Mouse (Mus musculus) megakaryocyte, embryonic 14.5 days (primary cell): ENCODE data around the gene Foxc2. TPM values are rescaled to one million over a fixed set of nuclear protein-coding genes. Genes with fewer than 3 reads are reported as not detected.

ENCODE experiments used
- H3K27me3 ChIP-seq: replicated peaks from 2 replicates; pipeline ENCODE3; 2012; ENCODE audit warnings: inconsistent platforms
- H3K36me3 ChIP-seq: replicated peaks from 2 replicates; pipeline ENCODE3; 2012; ENCODE audit warnings: low read length, inconsistent platforms, mixed read lengths
- H3K4me1 ChIP-seq: 2 replicates; pipeline ENCODE4 v1.6.1; 2012; ENCODE audit warnings: inconsistent platforms
- H3K4me3 ChIP-seq: replicated peaks from 2 replicates; pipeline ENCODE3; 2012; ENCODE audit warnings: moderate library complexity, mild to moderate bottlenecking, inconsistent platforms
- H3K9me3 ChIP-seq: 2 replicates; pipeline ENCODE4 v1.6.1; 2012; ENCODE audit warnings: inconsistent platforms
- FLI1 ChIP-seq: IDR thresholded peaks from 2 replicates; pipeline ENCODE4 v1.6.1; 2012; ENCODE audit warnings: low read length, inconsistent platforms, mixed read lengths
- GATA1 ChIP-seq: IDR thresholded peaks from 3 replicates; pipeline ENCODE4 v1.6.1; 2012; ENCODE audit warnings: mixed read lengths, low read length, inconsistent platforms, borderline replicate concordance
- polyA plus RNA-seq: library from polyadenylated mRNA; stranded (reverse); fragments of >175 nt; gene quantifications from 2 replicates; pipeline ENCODE4 v1.2.3, GENCODE M21; 2012; ENCODE audit warnings: low replicate concordance; ENCODE audit not compliant: insufficient read depth

Gene Foxc2
- polyA plus RNA-seq, 1 experiment: 0.06 TPM

- Histone ChIP-seq H3K9me3 (no peaks in the 10 kb centered on the region), H3K27me3 (peaks cover 99% of the 10 kb centered on the region), H3K36me3 (no peaks in the 10 kb centered on the region), H3K4me3 (no peak overlapping the region), H3K4me1 (peaks cover 18% of the 10 kb centered on the region)
- TF ChIP-seq GATA1: no peak
- TF ChIP-seq FLI1: no peak
Observed at GRCm38 (mm10) chr8:121085561-121085960, 30.4 kb upstream of the Foxc2 start.

- peaks cover 18% of the 10 kb centered on the region for H3K4me1 ChIP-seq
- no peak overlapping the region for H3K4me3 ChIP-seq
- TF ChIP-seq GATA1: no peak
- no peak for TF ChIP-seq FLI1
- H3K36me3 ChIP-seq: no peaks in the 10 kb centered on the region
- no peaks in the 10 kb centered on the region for H3K9me3 ChIP-seq
- peaks cover 99% of the 10 kb centered on the region for H3K27me3 ChIP-seq
Observed at GRCm38 (mm10) chr8:121086004-121086900, 29.7 kb upstream of the Foxc2 start.

GRCm38 (mm10) chr8:121088281-121088680 is 27.7 kb upstream of the Foxc2 start:
- H3K27me3 ChIP-seq: peaks cover 98% of the 10 kb centered on the region
- H3K36me3 ChIP-seq: no peaks in the 10 kb centered on the region
- no peak overlapping the region for H3K4me3 ChIP-seq
- TF ChIP-seq FLI1: no peak
- TF ChIP-seq GATA1: no peak
- no peaks in the 10 kb centered on the region for H3K9me3 ChIP-seq
- H3K4me1 ChIP-seq: peaks cover 20% of the 10 kb centered on the region

GRCm38 (mm10) chr8:121088871-121089630 is 26.9 kb upstream of the Foxc2 start:
- peaks cover 15% of the 10 kb centered on the region; the same call in 1 of the 2 replicates for H3K4me1 ChIP-seq
- H3K27me3 ChIP-seq: peaks cover 98% of the 10 kb centered on the region
- H3K4me3 ChIP-seq: no peak overlapping the region
- H3K9me3 ChIP-seq: no peaks in the 10 kb centered on the region
- H3K36me3 ChIP-seq: no peaks in the 10 kb centered on the region
- TF ChIP-seq GATA1: no peak

- H3K27me3 ChIP-seq: peaks cover 95% of the 10 kb centered on the region
- TF ChIP-seq FLI1: no peak
- TF ChIP-seq GATA1: no peak
- H3K36me3 ChIP-seq: no peaks in the 10 kb centered on the region
- H3K4me1 ChIP-seq: peaks cover 7% of the 10 kb centered on the region; the same call in 1 of the 2 replicates
- no peaks in the 10 kb centered on the region for H3K9me3 ChIP-seq
- H3K4me3 ChIP-seq: no peak overlapping the region
Observed at GRCm38 (mm10) chr8:121089631-121090380, 26.2 kb upstream of the Foxc2 start.

GRCm38 (mm10) chr8:121090716-121091115 is 25.3 kb upstream of the Foxc2 start:
- Histone ChIP-seq H3K9me3 (no peaks in the 10 kb centered on the region), H3K4me3 (no peak overlapping the region), H3K36me3 (no peaks in the 10 kb centered on the region), H3K4me1 (peaks cover 4% of the 10 kb centered on the region; the same call in 1 of the 2 replicates), H3K27me3 (peaks cover 92% of the 10 kb centered on the region)
- no peak for TF ChIP-seq GATA1

- Histone ChIP-seq H3K4me1 (peaks cover 4% of the 10 kb centered on the region; the same call in 1 of the 2 replicates), H3K27me3 (peaks cover 78% of the 10 kb centered on the region), H3K9me3 (peaks cover 7% of the 10 kb centered on the region; the same call in 1 of the 2 replicates), H3K4me3 (no peak overlapping the region), H3K36me3 (peaks cover 7% of the 10 kb centered on the region)
- TF ChIP-seq FLI1: no peak
- TF ChIP-seq GATA1: no peak
Observed at GRCm38 (mm10) chr8:121092141-121092540, 23.8 kb upstream of the Foxc2 start.

DNA sequence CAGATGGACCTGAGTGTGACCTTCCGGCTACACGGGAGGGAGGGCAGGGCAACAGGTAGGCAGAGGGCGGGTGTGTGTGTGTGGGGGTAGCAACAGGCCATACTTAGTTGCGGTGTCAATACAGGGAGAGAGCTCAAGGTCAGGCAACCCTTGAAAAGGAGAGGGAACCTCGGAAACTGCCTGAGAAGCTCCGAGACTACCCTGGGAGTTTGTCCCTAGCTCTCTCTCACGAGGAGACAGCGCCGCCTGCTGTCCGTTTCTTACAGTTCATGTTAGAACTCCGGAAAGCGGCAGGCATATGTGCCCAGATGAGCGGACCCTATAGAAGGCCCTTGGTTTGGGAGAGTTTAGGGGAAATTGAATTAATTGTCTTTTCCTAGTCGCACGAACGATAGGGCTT is 23.3 kb upstream of the Foxc2 start:
- Histone ChIP-seq H3K27me3 (peaks cover 73% of the 10 kb centered on the region), H3K36me3 (peaks cover 12% of the 10 kb centered on the region)

DNA sequence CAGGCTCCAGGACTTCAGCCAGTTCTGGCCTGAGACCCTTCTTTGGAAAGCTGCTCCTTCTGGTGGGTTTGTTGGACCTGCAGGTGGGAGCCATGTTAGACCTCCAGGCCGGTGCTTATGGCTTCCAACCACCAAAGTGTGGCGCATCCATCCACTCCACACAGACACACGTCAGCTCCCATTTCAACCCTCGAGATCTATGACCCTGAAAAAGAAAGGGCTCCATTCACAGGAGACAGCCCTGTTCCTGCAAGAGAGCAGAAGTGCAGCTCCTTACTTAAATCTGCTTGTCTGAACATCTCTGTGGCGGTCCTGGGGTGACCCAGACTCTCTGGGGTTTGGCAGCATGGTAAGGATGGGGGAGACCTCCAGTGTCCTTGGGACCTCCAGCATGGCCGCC is 22.5 kb upstream of the Foxc2 start:
- TF ChIP-seq FLI1 (no peak), GATA1 (no peak)
- Histone ChIP-seq H3K4me3 (no peak overlapping the region), H3K4me1 (peaks cover 4% of the 10 kb centered on the region; the same call in 1 of the 2 replicates), H3K36me3 (peaks cover 21% of the 10 kb centered on the region), H3K9me3 (peaks cover 7% of the 10 kb centered on the region; the same call in 1 of the 2 replicates), H3K27me3 (peaks cover 66% of the 10 kb centered on the region)

More for the DNA sequence above, 23.3 kb upstream of the Foxc2 start:
- no peak for TF ChIP-seq GATA1
- no peak for TF ChIP-seq FLI1
- peaks cover 4% of the 10 kb centered on the region; the same call in 1 of the 2 replicates for H3K4me1 ChIP-seq
- peak overlapping the region; percentile 77 for H3K4me3 ChIP-seq
- H3K9me3 ChIP-seq: peaks cover 7% of the 10 kb centered on the region; the same call in 1 of the 2 replicates
